Mouse (Mus musculus): ENCODE measurements around the gene Scin. TPM values are rescaled to one million over a fixed set of nuclear protein-coding genes. Genes with fewer than 3 reads are reported as not detected.
"Not testable (repeated sequence)": the region's sequence is repeated elsewhere in the genome, so short reads cannot be mapped to it uniquely, and the experiment has no call there.

Gene Scin
- not detected for polyA plus RNA-seq (2012; fragmentation: generic; extraction: Trizol)
- long read RNA-seq, experiment 1: 0 reads
- long read RNA-seq, experiment 2: 0 reads

DNA sequence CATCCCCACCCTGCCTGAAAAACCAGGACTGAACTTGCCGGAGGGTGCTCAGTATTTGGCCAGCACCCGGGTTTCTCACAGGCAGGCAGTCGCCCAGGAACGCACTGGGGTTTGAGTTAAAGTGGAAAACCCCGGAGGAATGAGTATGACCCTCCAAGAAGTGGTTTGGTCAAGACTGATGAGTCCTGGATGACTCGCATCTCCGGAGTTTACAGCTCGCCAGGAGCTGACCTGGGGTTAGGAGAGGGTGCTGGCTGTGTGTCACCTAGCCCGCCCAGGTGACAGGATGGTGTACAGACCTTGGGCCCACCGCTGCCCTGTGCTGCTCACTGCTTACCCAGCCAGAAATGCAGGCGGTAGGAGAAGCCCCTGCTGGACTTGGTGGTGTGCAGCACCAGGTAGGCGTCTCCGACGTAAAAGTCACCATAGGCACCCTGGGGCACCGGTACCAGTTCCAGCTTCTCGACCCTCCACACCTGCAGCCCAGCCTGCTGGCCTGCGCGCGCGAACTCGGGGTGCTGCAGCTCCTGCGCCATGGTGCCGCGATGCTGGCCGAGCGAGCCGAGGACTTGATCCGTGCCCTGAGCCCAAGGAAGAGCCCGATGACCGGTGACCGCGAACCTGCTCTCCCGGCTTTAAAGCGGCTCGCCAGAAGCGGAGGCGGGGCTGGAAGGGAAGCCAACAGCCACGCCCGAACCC, at the start of gene Scin:
TSS of gene Scin (minus strand) at position 656 of the 699 bp plus-strand sequence.
- Histone ChIP-seq H3ac (ENCODE audit: control insufficient read depth, insufficient read length, low read depth) (no peak within 1 kb of the TSS), H3K79me2 (ENCODE audit: control insufficient read depth, insufficient read depth) (no peaks in the 10 kb centered on the region), H3K79me3 (ENCODE audit: low read depth) (no peaks in the 10 kb centered on the region), H3K27me3 (ENCODE audit: control insufficient read depth, insufficient read depth, insufficient read length) (no peaks in the 10 kb centered on the region), H3K4me3 (ENCODE audit: insufficient read depth, poor library complexity, severe bottlenecking) (no peak within 1 kb of the TSS), H3K36me3 (ENCODE audit: control insufficient read depth, insufficient read depth) (no peaks in the 10 kb centered on the region)
- no peak for TF ChIP-seq MYOD1 (IDR thresholded peaks at IDR 0.05; ENCODE audit: control insufficient read depth, insufficient read length, low read depth)
- TF ChIP-seq MAX (IDR thresholded peaks at IDR 0.05): no peak
- TF ChIP-seq MYOG (IDR thresholded peaks at IDR 0.05; ENCODE audit: control insufficient read depth, extremely low read depth, insufficient read length): no peak
- TF ChIP-seq USF1 (IDR thresholded peaks at IDR 0.05; ENCODE audit: low read depth): no peak
- no peak for TF ChIP-seq CTCF (IDR thresholded peaks at IDR 0.05; ENCODE audit: control insufficient read depth, insufficient read depth, insufficient read length)
- no peak for TF ChIP-seq CEBPB (IDR thresholded peaks at IDR 0.05; ENCODE audit: low read depth)
- no peak for TF ChIP-seq FOSL1 (IDR thresholded peaks at IDR 0.05; ENCODE audit: insufficient read depth, low read length, poor library complexity, severe bottlenecking)

DNA sequence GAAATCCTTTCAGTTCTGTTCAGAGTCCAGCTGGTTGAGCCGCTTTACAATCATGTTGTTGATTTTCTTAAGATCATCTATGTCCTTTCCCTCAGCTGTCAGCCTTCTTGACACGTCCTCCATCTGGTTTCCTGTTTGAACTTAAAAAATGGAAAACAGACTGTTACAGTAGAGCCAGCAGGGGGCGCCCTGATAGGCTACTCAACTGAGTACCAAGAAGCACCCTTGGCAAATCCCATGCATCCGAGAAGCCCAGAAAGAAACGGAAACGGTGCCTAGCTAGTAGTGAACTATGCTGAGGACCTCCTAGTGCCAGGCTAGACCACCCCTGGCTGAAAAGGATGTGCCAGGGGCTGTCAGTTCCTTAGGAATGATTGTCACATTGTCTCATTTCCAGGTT, 43.1 kb upstream of the Scin start:
- Histone ChIP-seq H3ac (ENCODE audit: control insufficient read depth, insufficient read length, low read depth) (no peak overlapping the region), H3K27me3 (ENCODE audit: control insufficient read depth, insufficient read depth, insufficient read length) (no peaks in the 10 kb centered on the region), H3K79me2 (ENCODE audit: control insufficient read depth, insufficient read depth) (no peaks in the 10 kb centered on the region), H3K4me3 (ENCODE audit: insufficient read depth, poor library complexity, severe bottlenecking) (no peak overlapping the region), H3K36me3 (ENCODE audit: control insufficient read depth, insufficient read depth) (no peaks in the 10 kb centered on the region), H3K79me3 (ENCODE audit: low read depth) (no peaks in the 10 kb centered on the region)
- no peak for TF ChIP-seq MAX (IDR thresholded peaks at IDR 0.05)
- TF ChIP-seq CTCF (IDR thresholded peaks at IDR 0.05; ENCODE audit: control insufficient read depth, insufficient read depth, insufficient read length): no peak
- no peak for TF ChIP-seq USF1 (IDR thresholded peaks at IDR 0.05; ENCODE audit: low read depth)
- TF ChIP-seq MYOD1 (IDR thresholded peaks at IDR 0.05; ENCODE audit: control insufficient read depth, insufficient read length, low read depth): no peak
- TF ChIP-seq FOSL1 (IDR thresholded peaks at IDR 0.05; ENCODE audit: insufficient read depth, low read length, poor library complexity, severe bottlenecking): no peak
- TF ChIP-seq CEBPB (IDR thresholded peaks at IDR 0.05; ENCODE audit: low read depth): no peak
- no peak for TF ChIP-seq MYOG (IDR thresholded peaks at IDR 0.05; ENCODE audit: control insufficient read depth, extremely low read depth, insufficient read length)

DNA sequence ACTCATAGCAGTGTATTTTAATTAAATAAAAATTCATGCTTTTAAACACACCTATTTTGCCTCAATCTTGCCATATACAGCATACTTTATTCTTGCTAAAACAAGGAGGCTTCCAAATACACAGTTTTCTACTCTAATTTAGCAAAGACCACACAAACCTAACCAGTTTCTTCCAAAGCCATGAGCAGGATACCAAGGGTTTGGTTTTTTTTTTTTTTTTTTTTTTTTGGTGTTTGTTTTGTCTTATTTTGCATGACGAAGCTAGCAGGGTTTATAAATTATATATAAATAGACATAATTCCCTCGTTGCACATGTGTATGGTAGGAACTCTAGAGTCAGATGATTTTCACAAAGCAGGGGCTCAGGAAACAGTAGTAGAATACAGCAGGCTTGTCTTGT, 42.1 kb upstream of the Scin start:
- Histone ChIP-seq H3ac (ENCODE audit: control insufficient read depth, insufficient read length, low read depth) (no peak overlapping the region), H3K36me3 (ENCODE audit: control insufficient read depth, insufficient read depth) (no peaks in the 10 kb centered on the region), H3K27me3 (ENCODE audit: control insufficient read depth, insufficient read depth, insufficient read length) (no peaks in the 10 kb centered on the region), H3K79me2 (ENCODE audit: control insufficient read depth, insufficient read depth) (no peaks in the 10 kb centered on the region), H3K79me3 (ENCODE audit: low read depth) (no peaks in the 10 kb centered on the region), H3K4me3 (ENCODE audit: insufficient read depth, poor library complexity, severe bottlenecking) (no peak overlapping the region)
- no peak for TF ChIP-seq MAX (IDR thresholded peaks at IDR 0.05)

DNA sequence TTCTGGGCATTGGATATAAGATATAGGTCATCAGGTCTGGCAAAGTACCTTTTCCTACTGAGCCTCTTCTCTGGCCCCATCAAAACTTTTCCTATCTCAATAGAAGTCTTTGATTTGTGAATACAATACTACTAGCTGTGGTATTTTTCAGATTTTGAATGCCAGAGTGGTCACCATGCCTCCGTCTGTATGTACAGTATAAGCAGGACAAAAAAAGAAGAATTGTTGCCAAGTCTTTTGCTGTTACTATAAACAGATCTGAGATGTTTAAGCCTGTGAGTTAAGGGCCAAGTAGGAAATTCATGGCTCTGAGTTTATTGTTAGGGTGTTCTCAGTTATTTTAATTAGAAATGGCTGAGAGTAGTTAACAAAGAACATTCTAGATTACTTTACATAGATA, 41.1 kb upstream of the Scin start:
- not testable (repeated sequence) for H3K79me2 ChIP-seq (ENCODE audit: control insufficient read depth, insufficient read depth); H3K79me3 ChIP-seq (ENCODE audit: low read depth); H3K4me3 ChIP-seq (ENCODE audit: insufficient read depth, poor library complexity, severe bottlenecking); H3ac ChIP-seq (ENCODE audit: control insufficient read depth, insufficient read length, low read depth); H3K36me3 ChIP-seq (ENCODE audit: control insufficient read depth, insufficient read depth); H3K27me3 ChIP-seq (ENCODE audit: control insufficient read depth, insufficient read depth, insufficient read length)

DNA sequence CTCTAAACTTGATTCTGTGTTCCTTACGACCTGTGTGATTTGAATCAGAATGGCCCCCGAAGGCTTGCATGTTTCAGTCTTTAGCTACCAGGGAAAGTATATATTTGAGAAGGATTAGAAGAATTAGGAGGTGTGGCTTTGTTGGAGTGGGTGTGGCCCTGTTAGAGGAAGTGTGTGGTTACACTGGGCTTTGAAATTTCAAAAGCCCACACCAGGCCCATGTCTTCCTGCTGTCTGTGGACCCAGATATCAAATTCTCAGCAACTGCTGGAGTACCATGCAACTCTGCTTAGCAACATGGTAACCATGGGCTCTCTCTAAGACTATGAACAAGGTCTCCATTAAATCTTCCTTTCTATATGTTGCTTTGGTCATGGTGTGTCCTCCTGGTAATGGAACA, 37.6 kb upstream of the Scin start:
- no peak overlapping the region for H3ac ChIP-seq (ENCODE audit: control insufficient read depth, insufficient read length, low read depth)
- TF ChIP-seq USF1 (IDR thresholded peaks at IDR 0.05; ENCODE audit: low read depth) (no peak), MAX (IDR thresholded peaks at IDR 0.05) (no peak), CTCF (IDR thresholded peaks at IDR 0.05; ENCODE audit: control insufficient read depth, insufficient read depth, insufficient read length) (no peak)
- no peaks in the 10 kb centered on the region for H3K79me2 ChIP-seq (ENCODE audit: control insufficient read depth, insufficient read depth)
- H3K79me3 ChIP-seq (ENCODE audit: low read depth): no peaks in the 10 kb centered on the region
- no peaks in the 10 kb centered on the region for H3K36me3 ChIP-seq (ENCODE audit: control insufficient read depth, insufficient read depth)
- H3K27me3 ChIP-seq (ENCODE audit: control insufficient read depth, insufficient read depth, insufficient read length): no peaks in the 10 kb centered on the region
- H3K4me3 ChIP-seq (ENCODE audit: insufficient read depth, poor library complexity, severe bottlenecking): no peak overlapping the region

DNA sequence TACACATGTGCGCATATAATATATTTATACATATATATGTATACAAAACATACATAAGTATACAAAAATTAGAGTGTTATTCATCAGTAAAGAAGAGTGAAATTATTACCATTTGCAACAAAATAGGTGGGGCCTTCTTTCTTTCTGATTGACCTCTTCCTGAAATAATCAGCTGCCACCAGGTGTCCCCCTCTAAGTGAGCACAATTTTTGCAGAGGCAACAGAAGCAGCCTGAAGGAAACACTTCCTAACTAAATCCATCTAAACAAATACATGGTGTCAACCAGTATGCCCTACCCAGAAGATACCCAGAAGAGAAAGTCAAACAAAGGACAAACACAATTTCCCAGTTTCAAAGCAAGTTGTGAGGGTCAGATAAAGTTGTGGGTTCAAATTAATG, 35.6 kb upstream of the Scin start:
- H3K36me3 ChIP-seq (ENCODE audit: control insufficient read depth, insufficient read depth): no peaks in the 10 kb centered on the region
- no peaks in the 10 kb centered on the region for H3K27me3 ChIP-seq (ENCODE audit: control insufficient read depth, insufficient read depth, insufficient read length)
- H3K79me3 ChIP-seq (ENCODE audit: low read depth): no peaks in the 10 kb centered on the region
- no peak for TF ChIP-seq CEBPB (IDR thresholded peaks at IDR 0.05; ENCODE audit: low read depth)
- no peak for TF ChIP-seq MAX (IDR thresholded peaks at IDR 0.05)
- TF ChIP-seq MYOG (IDR thresholded peaks at IDR 0.05; ENCODE audit: control insufficient read depth, extremely low read depth, insufficient read length): no peak
- TF ChIP-seq MYOD1 (IDR thresholded peaks at IDR 0.05; ENCODE audit: control insufficient read depth, insufficient read length, low read depth): no peak
- TF ChIP-seq CTCF (IDR thresholded peaks at IDR 0.05; ENCODE audit: control insufficient read depth, insufficient read depth, insufficient read length): no peak
- TF ChIP-seq FOSL1 (IDR thresholded peaks at IDR 0.05; ENCODE audit: insufficient read depth, low read length, poor library complexity, severe bottlenecking): no peak
- no peak for TF ChIP-seq USF1 (IDR thresholded peaks at IDR 0.05; ENCODE audit: low read depth)
- H3ac ChIP-seq (ENCODE audit: control insufficient read depth, insufficient read length, low read depth): no peak overlapping the region
- no peak overlapping the region for H3K4me3 ChIP-seq (ENCODE audit: insufficient read depth, poor library complexity, severe bottlenecking)
- H3K79me2 ChIP-seq (ENCODE audit: control insufficient read depth, insufficient read depth): no peaks in the 10 kb centered on the region

All from C2C12 (cell line).